Mouse (Mus musculus) midbrain, embryonic 12.5 days (tissue): ENCODE measurements around the gene Crygb. TPM values are rescaled to one million over a fixed set of nuclear protein-coding genes. Genes with fewer than 3 reads are reported as not detected.

Experiments
- ATAC-seq: fragments of 200-750 bp; cut with Nextera tagmentation; 2 replicates; pipeline ENCODE4 v1.8.0; 2017; ENCODE audit warnings: low read depth, moderate TSS enrichment, moderate library complexity; ENCODE audit not compliant: low FRiP score
- H3K27ac ChIP-seq: fragments of 300-500 bp; sonication (generic); replicated peaks from 2 replicates; pipeline ENCODE4 v1.5.1; 2016; ENCODE audit warnings: mild to moderate bottlenecking
- H3K27me3 ChIP-seq: fragments of 300-500 bp; sonication (generic); 2 replicates; pipeline ENCODE4 v1.6.1; 2016; ENCODE audit warnings: mild to moderate bottlenecking
- H3K36me3 ChIP-seq: fragments of 300-500 bp; sonication (generic); 2 replicates; pipeline ENCODE4 v1.6.1; 2016
- H3K4me1 ChIP-seq: fragments of 300-500 bp; sonication (generic); 2 replicates; pipeline ENCODE4 v1.6.1; 2016
- H3K4me2 ChIP-seq: fragments of 300-500 bp; sonication (generic); replicated peaks from 2 replicates; pipeline ENCODE4 v1.6.1; 2016; ENCODE audit warnings: mild to moderate bottlenecking, moderate library complexity
- H3K4me3 ChIP-seq: fragments of 300-500 bp; sonication (generic); 2 replicates; pipeline ENCODE4 v1.5.1; 2016; ENCODE audit warnings: mild to moderate bottlenecking
- H3K9ac ChIP-seq: fragments of 300-500 bp; sonication (generic); replicated peaks from 2 replicates; pipeline ENCODE4 v1.6.1; 2016; ENCODE audit warnings: mild to moderate bottlenecking, moderate library complexity
- H3K9me3 ChIP-seq: fragments of 300-500 bp; sonication (generic); 2 replicates; pipeline ENCODE4 v1.6.1; 2016; ENCODE audit warnings: mild to moderate bottlenecking
- WGBS: fragments of 180-500 bp; shearing (Covaris S2); methylation state at CpG from one replicate; pipeline ENCODE4 v1.1.7; 2016; 5-methylcytosine and 5-hydroxymethylcytosine counted together
- polyA plus RNA-seq: library from polyadenylated mRNA; unstranded; fragments of >200 nt; fragmentation: Nextera tagmentation; extraction: Ambion mirVana; gene quantifications from 2 replicates; pipeline ENCODE4 v1.2.1, GENCODE M21; 2016

The Crygb gene
- polyA plus RNA-seq, 1 experiment from 2014 or later, result 0.36 TPM

GRCm38 (mm10) chr1:65109196-65109595 is 27.1 kb upstream of the Crygb start:
- no peak for ATAC-seq
- H3K27ac ChIP-seq, result no peak overlapping the region
- H3K9me3 ChIP-seq, result no peaks in the 10 kb centered on the region
- H3K27me3 ChIP-seq, result no peaks in the 10 kb centered on the region
- 91% methylated on average over 8 of the region's 8 CpGs for WGBS
- H3K4me2 ChIP-seq, result no peak overlapping the region
- H3K9ac ChIP-seq, result no peak overlapping the region
- no peak overlapping the region for H3K4me3 ChIP-seq
- H3K36me3 ChIP-seq, result no peaks in the 10 kb centered on the region
- no peaks in the 10 kb centered on the region for H3K4me1 ChIP-seq

DNA sequence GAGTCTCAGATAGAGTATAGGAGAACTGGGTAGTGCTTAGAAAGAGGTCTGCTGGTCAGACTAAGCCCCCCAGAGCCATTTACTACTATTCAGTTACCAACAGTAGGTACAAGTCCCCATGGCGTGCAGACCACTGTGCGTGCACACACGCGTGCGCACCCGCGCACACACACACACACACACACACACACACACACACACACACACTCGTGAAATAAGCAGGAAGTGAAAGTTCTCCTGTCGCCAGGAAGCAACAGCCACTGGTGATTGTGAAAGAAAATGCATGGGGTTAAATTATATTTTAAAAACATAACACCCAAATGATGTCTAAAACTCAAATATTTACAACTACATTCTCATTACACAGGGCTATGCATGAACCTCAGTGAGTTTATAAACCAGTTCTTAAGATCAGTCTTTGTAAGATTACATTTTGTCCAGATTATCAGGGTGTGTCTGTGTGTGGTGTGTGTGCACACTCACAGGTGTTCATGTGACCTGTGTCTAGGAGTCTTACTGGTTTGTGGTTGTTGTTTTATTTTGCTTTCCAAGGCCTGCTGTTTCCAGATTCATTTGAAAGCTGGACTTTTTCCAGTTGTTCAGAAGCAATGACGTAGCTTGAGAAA is 25.7 kb upstream of the Crygb start:
- no peaks in the 10 kb centered on the region for H3K9me3 ChIP-seq
- no peaks in the 10 kb centered on the region for H3K4me1 ChIP-seq
- WGBS, result 88% methylated on average over 10 of the region's 10 CpGs
- no peak for ATAC-seq
- no peaks in the 10 kb centered on the region for H3K27me3 ChIP-seq
- H3K36me3 ChIP-seq, result no peaks in the 10 kb centered on the region
- no peak overlapping the region for H3K4me2 ChIP-seq
- H3K9ac ChIP-seq, result no peak overlapping the region
- H3K4me3 ChIP-seq, result no peak overlapping the region
- H3K27ac ChIP-seq, result no peak overlapping the region

GRCm38 (mm10) chr1:65103273-65103672 is 21.2 kb upstream of the Crygb start, which contains the start of gene Cryga:
Gene Cryga, minus strand, starts transcription at chr1:65103373.
- H3K9me3 ChIP-seq, result no peaks in the 10 kb centered on the region
- 89% methylated on average over 11 of the region's 11 CpGs for WGBS
- no peaks in the 10 kb centered on the region for H3K27me3 ChIP-seq
- H3K4me3 ChIP-seq, result no peak within 1 kb of the TSS
- no peaks in the 10 kb centered on the region for H3K4me1 ChIP-seq
- H3K36me3 ChIP-seq, result no peaks in the 10 kb centered on the region
- no peak within 1 kb of the TSS for H3K27ac ChIP-seq
- H3K9ac ChIP-seq, result no peak within 1 kb of the TSS
- ATAC-seq, result no peak
- no peak within 1 kb of the TSS for H3K4me2 ChIP-seq

GRCm38 (mm10) chr1:65096953-65097352 is 14.9 kb upstream of the Crygb start:
- 88% methylated on average over 3 of the region's 3 CpGs for WGBS
- Histone ChIP-seq H3K36me3 (no peaks in the 10 kb centered on the region), H3K27me3 (no peaks in the 10 kb centered on the region), H3K27ac (no peak overlapping the region), H3K9ac (no peak overlapping the region), H3K4me3 (no peak overlapping the region), H3K4me2 (no peak overlapping the region), H3K4me1 (no peaks in the 10 kb centered on the region), H3K9me3 (no peaks in the 10 kb centered on the region)
- no peak for ATAC-seq

DNA sequence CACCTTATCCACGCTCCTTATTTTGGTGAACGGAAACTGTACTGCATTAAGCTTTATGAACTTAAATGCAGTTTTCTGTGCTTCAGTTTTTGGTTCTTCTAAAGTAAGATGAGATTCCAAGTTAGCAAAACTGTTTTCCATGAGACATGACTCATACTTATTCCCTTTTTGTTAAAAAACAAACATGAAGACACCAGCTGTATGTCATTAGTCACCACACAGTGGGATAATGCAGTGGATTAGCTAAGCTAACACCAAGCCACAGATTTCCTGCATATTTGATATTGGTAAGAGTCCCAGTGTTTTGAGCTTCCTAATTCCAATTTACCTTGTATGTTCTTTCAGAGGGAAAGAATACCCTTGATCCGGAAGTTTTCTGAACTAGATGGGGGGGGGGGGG is 9.5 kb upstream of the Crygb start:
- Histone ChIP-seq H3K36me3 (no peaks in the 10 kb centered on the region), H3K27me3 (no peaks in the 10 kb centered on the region), H3K27ac (no peak overlapping the region), H3K4me1 (no peaks in the 10 kb centered on the region), H3K4me3 (no peak overlapping the region), H3K9me3 (no peaks in the 10 kb centered on the region), H3K9ac (no peak overlapping the region), H3K4me2 (no peak overlapping the region)
- 88% methylated on average over 3 of the region's 3 CpGs for WGBS
- no peak for ATAC-seq

GRCm38 (mm10) chr1:65090370-65090769 is 8.3 kb upstream of the Crygb start:
- no peaks in the 10 kb centered on the region for H3K4me1 ChIP-seq
- no peak overlapping the region for H3K27ac ChIP-seq
- ATAC-seq, result no peak
- WGBS, result 84% methylated on average over 2 of the region's 2 CpGs
- H3K4me2 ChIP-seq, result no peak overlapping the region
- H3K4me3 ChIP-seq, result no peak overlapping the region
- H3K27me3 ChIP-seq, result no peaks in the 10 kb centered on the region
- no peaks in the 10 kb centered on the region for H3K9me3 ChIP-seq
- no peak overlapping the region for H3K9ac ChIP-seq
- no peaks in the 10 kb centered on the region for H3K36me3 ChIP-seq

GRCm38 (mm10) chr1:65088567-65089356 is 6.7 kb upstream of the Crygb start:
- Histone ChIP-seq H3K4me3 (no peak overlapping the region), H3K36me3 (no peaks in the 10 kb centered on the region), H3K27ac (no peak overlapping the region), H3K9ac (no peak overlapping the region), H3K27me3 (no peaks in the 10 kb centered on the region), H3K4me2 (no peak overlapping the region), H3K9me3 (no peaks in the 10 kb centered on the region), H3K4me1 (no peaks in the 10 kb centered on the region)
- ATAC-seq, result no peak
- 83% methylated on average over 6 of the region's 6 CpGs for WGBS

DNA sequence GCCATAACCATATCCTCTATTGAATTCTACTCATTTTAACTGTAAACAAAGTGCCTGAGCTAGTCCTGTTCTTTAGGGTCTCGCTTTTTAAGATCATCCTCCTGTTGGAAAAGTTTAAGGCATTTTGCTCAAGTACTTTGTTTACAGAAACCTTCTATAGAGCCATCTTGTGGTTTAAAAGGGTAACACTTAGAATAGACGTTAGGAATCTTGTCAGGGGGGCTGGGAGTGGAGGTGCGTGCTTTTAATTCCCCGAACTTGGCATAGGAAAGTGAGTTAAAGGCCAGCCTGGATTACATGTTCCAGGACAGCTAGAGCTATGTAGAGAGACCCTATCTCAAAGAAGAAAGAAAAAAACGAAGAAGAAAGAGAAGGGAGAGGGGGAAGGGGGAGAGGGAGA is 6.5 kb downstream of the Crygb start:
- WGBS, result 25% methylated on average over 5 of the region's 5 CpGs
- no peaks in the 10 kb centered on the region for H3K27me3 ChIP-seq
- no peaks in the 10 kb centered on the region for H3K36me3 ChIP-seq
- H3K4me2 ChIP-seq, result no peak overlapping the region
- no peak overlapping the region for H3K4me3 ChIP-seq
- H3K9me3 ChIP-seq, result no peaks in the 10 kb centered on the region
- no peak overlapping the region for H3K27ac ChIP-seq
- no peak overlapping the region for H3K9ac ChIP-seq
- H3K4me1 ChIP-seq, result no peaks in the 10 kb centered on the region
- ATAC-seq, result no peak

DNA sequence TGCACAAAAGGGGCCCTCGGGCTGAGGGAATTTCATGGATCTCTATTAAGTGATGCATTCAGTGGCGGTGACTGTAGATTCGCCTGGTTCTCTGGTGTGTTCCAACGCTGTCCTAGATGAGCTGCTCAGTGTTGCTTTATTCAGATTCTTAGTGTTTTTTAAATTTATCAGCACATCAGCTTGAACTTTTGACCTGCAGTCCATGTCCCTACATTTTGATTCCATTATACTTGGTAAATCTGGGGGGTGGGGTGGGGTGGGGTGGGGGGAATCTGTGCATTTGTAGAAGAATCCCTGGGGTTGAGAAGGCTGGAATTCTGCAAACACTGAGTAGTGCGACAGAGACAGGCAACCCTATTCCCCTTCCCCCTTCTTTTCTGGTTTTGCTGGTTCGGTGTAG is 8.5 kb downstream of the Crygb start, which contains the start of gene Crygc:
TSS of gene Crygc (minus strand) at position 101 of the 400 bp plus-strand sequence.
- H3K4me1 ChIP-seq, result no peaks in the 10 kb centered on the region
- H3K4me3 ChIP-seq, result no peak within 1 kb of the TSS
- no peaks in the 10 kb centered on the region for H3K27me3 ChIP-seq
- no peak within 1 kb of the TSS for H3K27ac ChIP-seq
- 57% methylated on average over 6 of the region's 6 CpGs for WGBS
- no peak for ATAC-seq
- H3K4me2 ChIP-seq, result no peak within 1 kb of the TSS
- H3K36me3 ChIP-seq, result no peaks in the 10 kb centered on the region
- no peak within 1 kb of the TSS for H3K9ac ChIP-seq
- no peaks in the 10 kb centered on the region for H3K9me3 ChIP-seq

DNA sequence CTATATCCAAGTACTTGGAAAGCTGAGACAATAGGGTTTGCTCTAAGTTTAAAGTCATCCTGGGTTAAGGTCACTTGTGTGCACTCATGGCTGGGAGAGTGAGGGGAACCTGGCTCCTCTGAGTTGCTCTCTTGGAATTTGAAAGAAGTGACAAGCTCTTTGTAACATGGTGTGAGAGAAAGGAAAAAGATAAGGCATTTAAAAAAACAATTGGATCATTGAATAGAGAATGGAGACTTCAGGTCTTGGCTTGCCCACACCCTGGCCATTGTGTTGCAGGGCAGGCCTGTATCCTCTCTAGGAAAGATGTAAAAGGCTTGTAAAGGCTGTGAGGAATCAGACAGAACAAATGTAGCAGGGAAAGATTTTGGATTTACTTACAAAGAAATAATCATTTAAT is 14.2 kb downstream of the Crygb start:
- Histone ChIP-seq H3K4me2 (no peak overlapping the region), H3K4me1 (no peaks in the 10 kb centered on the region)

GRCm38 (mm10) chr1:65064201-65064600 is 17.9 kb downstream of the Crygb start:
- Histone ChIP-seq H3K4me2 (no peak overlapping the region), H3K27ac (no peak overlapping the region), H3K9me3 (no peaks in the 10 kb centered on the region), H3K36me3 (no peaks in the 10 kb centered on the region), H3K4me3 (no peak overlapping the region), H3K9ac (no peak overlapping the region), H3K4me1 (no peaks in the 10 kb centered on the region), H3K27me3 (no peaks in the 10 kb centered on the region)
- no peak for ATAC-seq
- 86% methylated on average over 15 of the region's 15 CpGs for WGBS

More for the DNA sequence above, 14.2 kb downstream of the Crygb start:
- Histone ChIP-seq H3K27me3 (no peaks in the 10 kb centered on the region), H3K27ac (no peak overlapping the region), H3K9me3 (no peaks in the 10 kb centered on the region), H3K4me3 (no peak overlapping the region), H3K36me3 (no peaks in the 10 kb centered on the region), H3K9ac (no peak overlapping the region)
- ATAC-seq, result no peak

- Histone ChIP-seq H3K36me3 (no peaks in the 10 kb centered on the region), H3K4me2 (no peak within 1 kb of the TSS), H3K4me1 (no peaks in the 10 kb centered on the region), H3K9ac (no peak within 1 kb of the TSS), H3K27me3 (no peaks in the 10 kb centered on the region), H3K27ac (no peak within 1 kb of the TSS), H3K9me3 (no peaks in the 10 kb centered on the region), H3K4me3 (no peak within 1 kb of the TSS)
- ATAC-seq, result no peak
- 75% methylated on average over 8 of the region's 8 CpGs for WGBS
Observed at GRCm38 (mm10) chr1:65063352-65063751, 18.7 kb downstream of the Crygb start, which contains the start of gene Crygd. Gene Crygd, minus strand, starts transcription at chr1:65063452.
